Mouse (Mus musculus): ENCODE measurements around the gene Btbd16.

Btbd16 gene

GRCm38 (mm10) chr7:130862501-130862900 lies 88.6 kb downstream of the Btbd16 start:
- peak; percentile 54 to 68 for DNase-seq (ENCODE audit: low spot score in 2 of 2)

- peak in 1 of 2 experiments; percentile 58 for DNase-seq (ENCODE audit: low spot score in 2 of 2)
Observed at GRCm38 (mm10) chr7:130864711-130865110, 90.8 kb downstream of the Btbd16 start.

- peak; percentile 99 for DNase-seq (ENCODE audit: low spot score in 2 of 2)
Observed at GRCm38 (mm10) chr7:130865613-130866591, 92.0 kb downstream of the Btbd16 start, which contains the start of gene Plekha1. Gene Plekha1 (plus strand): TSS chr7:130865756.

- DNase-seq (ENCODE audit: low spot score in 2 of 2), result no peak
Observed at GRCm38 (mm10) chr7:130866640-130867039, 92.8 kb downstream of the Btbd16 start.

- no peak for DNase-seq (ENCODE audit: low spot score in 2 of 2)
Observed at GRCm38 (mm10) chr7:130867256-130867655, 93.4 kb downstream of the Btbd16 start.

All from right cerebral cortex, postnatal 10 days (tissue).